Mouse (Mus musculus): ENCODE data around the gene Fxn. TPM values are rescaled to one million over a fixed set of nuclear protein-coding genes. Genes with fewer than 3 reads are reported as not detected.

The Fxn gene
- polyA plus RNA-seq (2016; fragmentation: Nextera tagmentation; extraction: Ambion mirVana): 57.5 TPM in 2 replicates

GRCm38 (mm10) chr19:24280601-24281228, at the start of gene Fxn:
TSS of gene Fxn (minus strand) at chr19:24280605.
- peak; percentile 94 for ATAC-seq (ENCODE audit: insufficient number of reproducible peaks, insufficient read depth, low FRiP score, low TSS enrichment)

GRCm38 (mm10) chr19:24327921-24328320, 47.5 kb upstream of the Fxn start:
- 74% methylated on average over 2 of the region's 2 CpGs for WGBS
- ATAC-seq (ENCODE audit: insufficient number of reproducible peaks, insufficient read depth, low FRiP score, low TSS enrichment): no peak
- H3K36me3 ChIP-seq: no peaks in the 10 kb centered on the region
- H3K27me3 ChIP-seq: no peaks in the 10 kb centered on the region
- H3K9me3 ChIP-seq: no peaks in the 10 kb centered on the region
- no peak overlapping the region for H3K4me2 ChIP-seq (replicated peaks)
- no peak overlapping the region for H3K9ac ChIP-seq
- H3K4me3 ChIP-seq: no peak overlapping the region
- H3K27ac ChIP-seq: no peak overlapping the region
- H3K4me1 ChIP-seq: peaks cover 11% of the 10 kb centered on the region; the same call in 1 of the 2 replicates

More at GRCm38 (mm10) chr19:24280601-24281228, at the start of gene Fxn:
- Histone ChIP-seq H3K27ac (peak within 1 kb of the TSS; percentile 93), H3K4me3 (peak within 1 kb of the TSS; percentile 58), H3K4me2 (replicated peaks) (peak within 1 kb of the TSS; percentile 74), H3K9ac (peak within 1 kb of the TSS; percentile 67), H3K4me1 (peaks cover 8% of the 10 kb centered on the region), H3K36me3 (no peaks in the 10 kb centered on the region; the same call in 1 of the 2 replicates), H3K9me3 (no peaks in the 10 kb centered on the region), H3K27me3 (no peaks in the 10 kb centered on the region)
- WGBS: under 1% methylated on average over 12 of the region's 22 CpGs

GRCm38 (mm10) chr19:24326969-24327368, 46.6 kb upstream of the Fxn start:
- H3K9ac ChIP-seq: no peak overlapping the region
- no peaks in the 10 kb centered on the region for H3K9me3 ChIP-seq
- no peaks in the 10 kb centered on the region for H3K27me3 ChIP-seq
- no peak overlapping the region for H3K4me2 ChIP-seq (replicated peaks)
- peaks cover 11% of the 10 kb centered on the region; the same call in 1 of the 2 replicates for H3K4me1 ChIP-seq
- 39% methylated on average over 1 of the region's 1 CpGs for WGBS
- H3K27ac ChIP-seq: no peak overlapping the region
- no peaks in the 10 kb centered on the region for H3K36me3 ChIP-seq
- ATAC-seq (ENCODE audit: insufficient number of reproducible peaks, insufficient read depth, low FRiP score, low TSS enrichment): no peak
- no peak overlapping the region for H3K4me3 ChIP-seq

- peaks cover 11% of the 10 kb centered on the region; the same call in 1 of the 2 replicates for H3K4me1 ChIP-seq
- H3K36me3 ChIP-seq: no peaks in the 10 kb centered on the region
- H3K4me3 ChIP-seq: no peak overlapping the region
- H3K4me2 ChIP-seq (replicated peaks): no peak overlapping the region
- 74% methylated on average over 6 of the region's 6 CpGs for WGBS
- H3K9ac ChIP-seq: no peak overlapping the region
- no peaks in the 10 kb centered on the region for H3K9me3 ChIP-seq
- ATAC-seq (ENCODE audit: insufficient number of reproducible peaks, insufficient read depth, low FRiP score, low TSS enrichment): no peak
- H3K27me3 ChIP-seq: no peaks in the 10 kb centered on the region
- no peak overlapping the region for H3K27ac ChIP-seq
Measured at GRCm38 (mm10) chr19:24325692-24326091, 45.3 kb upstream of the Fxn start.

- Histone ChIP-seq H3K4me3 (no peak overlapping the region), H3K36me3 (no peaks in the 10 kb centered on the region), H3K27me3 (no peaks in the 10 kb centered on the region), H3K9ac (no peak overlapping the region; the same call in 1 of the 2 replicates), H3K27ac (no peak overlapping the region; the same call in 1 of the 2 replicates), H3K4me2 (replicated peaks) (no peak overlapping the region), H3K9me3 (no peaks in the 10 kb centered on the region), H3K4me1 (peaks cover 11% of the 10 kb centered on the region; the same call in 1 of the 2 replicates)
- 0 out of 2 replicates have a peak, but pooled peaks have one; percentile 47 for ATAC-seq (ENCODE audit: insufficient number of reproducible peaks, insufficient read depth, low FRiP score, low TSS enrichment)
- WGBS: 11% methylated on average over 10 of the region's 10 CpGs
Measured at GRCm38 (mm10) chr19:24323841-24324613, 43.6 kb upstream of the Fxn start.

GRCm38 (mm10) chr19:24321900-24322311, 41.5 kb upstream of the Fxn start:
- H3K9ac ChIP-seq: no peak overlapping the region
- H3K9me3 ChIP-seq: no peaks in the 10 kb centered on the region
- H3K36me3 ChIP-seq: no peaks in the 10 kb centered on the region
- no peak overlapping the region for H3K27ac ChIP-seq
- peaks cover 13% of the 10 kb centered on the region; the same call in 1 of the 2 replicates for H3K4me1 ChIP-seq
- H3K4me3 ChIP-seq: no peak overlapping the region
- no peak for ATAC-seq (ENCODE audit: insufficient number of reproducible peaks, insufficient read depth, low FRiP score, low TSS enrichment)
- H3K27me3 ChIP-seq: no peaks in the 10 kb centered on the region
- H3K4me2 ChIP-seq (replicated peaks): no peak overlapping the region
- 87% methylated on average over 8 of the region's 8 CpGs for WGBS

GRCm38 (mm10) chr19:24321211-24321899, 41.0 kb upstream of the Fxn start:
- ATAC-seq (ENCODE audit: insufficient number of reproducible peaks, insufficient read depth, low FRiP score, low TSS enrichment): no peak
- Histone ChIP-seq H3K9ac (no peak overlapping the region), H3K4me3 (no peak overlapping the region), H3K27ac (no peak overlapping the region), H3K9me3 (no peaks in the 10 kb centered on the region), H3K36me3 (no peaks in the 10 kb centered on the region), H3K4me1 (peaks cover 13% of the 10 kb centered on the region; the same call in 1 of the 2 replicates), H3K27me3 (no peaks in the 10 kb centered on the region), H3K4me2 (replicated peaks) (no peak overlapping the region)
- 89% methylated on average over 6 of the region's 6 CpGs for WGBS

- H3K27ac ChIP-seq: no peak overlapping the region
- 82% methylated on average over 10 of the region's 10 CpGs for WGBS
- H3K4me1 ChIP-seq: peaks cover 2% of the 10 kb centered on the region; the same call in 1 of the 2 replicates
- no peaks in the 10 kb centered on the region for H3K27me3 ChIP-seq
- no peaks in the 10 kb centered on the region for H3K36me3 ChIP-seq
- no peak overlapping the region for H3K4me3 ChIP-seq
- ATAC-seq (ENCODE audit: insufficient number of reproducible peaks, insufficient read depth, low FRiP score, low TSS enrichment): no peak
- H3K4me2 ChIP-seq (replicated peaks): no peak overlapping the region
- no peak overlapping the region for H3K9ac ChIP-seq
- no peaks in the 10 kb centered on the region for H3K9me3 ChIP-seq
Measured at GRCm38 (mm10) chr19:24318172-24318571, 37.8 kb upstream of the Fxn start.

GRCm38 (mm10) chr19:24317731-24318130, 37.3 kb upstream of the Fxn start:
- no peak for ATAC-seq (ENCODE audit: insufficient number of reproducible peaks, insufficient read depth, low FRiP score, low TSS enrichment)
- no peaks in the 10 kb centered on the region for H3K27me3 ChIP-seq
- no peak overlapping the region for H3K9ac ChIP-seq
- no peaks in the 10 kb centered on the region for H3K36me3 ChIP-seq
- no peaks in the 10 kb centered on the region for H3K9me3 ChIP-seq
- H3K4me2 ChIP-seq (replicated peaks): no peak overlapping the region
- 83% methylated on average over 2 of the region's 2 CpGs for WGBS
- H3K27ac ChIP-seq: no peak overlapping the region
- H3K4me1 ChIP-seq: peaks cover 2% of the 10 kb centered on the region; the same call in 1 of the 2 replicates
- no peak overlapping the region for H3K4me3 ChIP-seq

- no peaks in the 10 kb centered on the region for H3K36me3 ChIP-seq
- H3K27ac ChIP-seq: no peak overlapping the region
- no peak for ATAC-seq (ENCODE audit: insufficient number of reproducible peaks, insufficient read depth, low FRiP score, low TSS enrichment)
- no peaks in the 10 kb centered on the region for H3K27me3 ChIP-seq
- no peak overlapping the region for H3K9ac ChIP-seq
- H3K4me1 ChIP-seq: peaks cover 2% of the 10 kb centered on the region; the same call in 1 of the 2 replicates
- H3K9me3 ChIP-seq: no peaks in the 10 kb centered on the region
- WGBS: 55% methylated on average over 15 of the region's 15 CpGs
- H3K4me3 ChIP-seq: no peak overlapping the region
- no peak overlapping the region for H3K4me2 ChIP-seq (replicated peaks)
Measured at GRCm38 (mm10) chr19:24317038-24317591, 36.7 kb upstream of the Fxn start.

GRCm38 (mm10) chr19:24316060-24316725, 35.8 kb upstream of the Fxn start:
- H3K4me1 ChIP-seq: peaks cover 2% of the 10 kb centered on the region; the same call in 1 of the 2 replicates
- H3K27ac ChIP-seq: no peak overlapping the region
- no peaks in the 10 kb centered on the region for H3K9me3 ChIP-seq
- no peaks in the 10 kb centered on the region for H3K27me3 ChIP-seq
- H3K36me3 ChIP-seq: no peaks in the 10 kb centered on the region
- WGBS: 63% methylated on average over 9 of the region's 9 CpGs
- no peak overlapping the region for H3K4me2 ChIP-seq (replicated peaks)
- H3K4me3 ChIP-seq: no peak overlapping the region
- H3K9ac ChIP-seq: no peak overlapping the region
- no peak for ATAC-seq (ENCODE audit: insufficient number of reproducible peaks, insufficient read depth, low FRiP score, low TSS enrichment)

All from embryonic facial prominence, embryonic 12.5 days (tissue).